Mouse (Mus musculus) ovary, postnatal 36 days (tissue): ENCODE data around the gene Aldh3b3.

ENCODE experiments used
- DNase-seq: peaks from one replicate; pipeline ENCODE4 v3.0.0; 2022; ENCODE audit warnings: low spot score, mixed read lengths

Aldh3b3 gene

DNA sequence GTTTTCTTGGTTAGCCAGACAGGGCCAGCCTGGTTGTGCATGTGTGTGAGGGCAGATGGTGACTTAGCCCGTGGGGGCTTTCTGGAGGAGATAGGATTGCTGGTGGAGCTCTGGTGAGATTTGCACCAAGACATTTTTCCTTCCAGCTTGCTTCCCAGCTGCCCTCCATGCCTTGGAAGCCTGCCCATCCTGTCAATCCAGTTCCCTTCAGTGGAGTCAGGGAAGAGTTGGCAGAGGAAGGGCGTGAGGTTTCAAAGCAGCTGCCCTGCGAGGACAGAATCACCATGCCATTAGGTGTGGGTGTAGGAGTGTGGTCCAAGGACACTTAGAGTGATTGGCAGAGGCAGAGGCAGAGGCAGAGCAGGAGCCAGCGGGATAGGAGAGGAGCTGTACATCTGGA, at the start of gene Aldh3b3:
Gene Aldh3b3 (plus strand): TSS at position 176 of the 400 bp plus-strand sequence.
- no peak for DNase-seq

GRCm38 (mm10) chr19:3910206-3910605, 48.2 kb upstream of the Aldh3b3 start:
- DNase-seq, result no peak

DNA sequence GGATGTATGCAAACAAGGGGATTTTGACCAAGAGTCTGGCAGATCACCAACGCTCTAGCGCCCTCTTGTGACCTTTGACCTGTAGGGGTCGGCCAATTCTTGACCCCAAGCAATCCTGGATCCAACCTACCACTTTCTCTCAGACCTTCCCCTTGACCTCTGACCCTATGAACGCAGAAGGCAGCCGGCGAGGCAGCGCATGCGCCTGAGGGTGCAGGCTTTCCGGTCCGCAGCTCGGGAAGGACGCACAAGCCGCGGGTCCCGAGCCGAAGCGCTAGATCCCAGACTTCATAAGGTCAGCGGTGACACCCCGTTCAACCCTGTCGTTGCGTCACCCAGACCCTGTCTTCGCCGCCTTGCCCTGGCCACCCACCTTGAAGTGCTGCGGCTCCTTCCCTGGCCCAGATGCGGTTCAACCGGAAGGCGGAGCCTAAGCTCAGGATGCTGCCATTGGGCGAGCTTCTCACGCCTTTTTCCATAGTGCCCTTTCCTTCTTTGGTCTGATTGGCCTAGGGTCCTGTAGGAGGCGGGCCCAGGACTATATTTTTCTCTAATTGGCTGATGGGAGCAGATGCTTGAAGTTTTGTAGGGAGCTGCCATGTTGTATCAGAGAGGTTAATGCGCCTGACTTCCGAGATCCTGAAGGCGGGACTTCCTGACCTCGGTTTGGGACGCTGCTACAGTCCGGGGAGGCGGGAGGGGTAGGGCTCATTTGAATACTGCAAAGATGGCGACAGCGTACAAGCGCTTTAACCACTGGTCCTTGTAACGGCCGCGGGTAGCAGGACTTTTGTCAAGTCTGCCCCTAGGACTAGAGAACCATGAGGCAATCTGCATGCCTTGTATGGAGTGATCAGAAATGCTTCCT, 45.9 kb upstream of the Aldh3b3 start, which contains the start of gene Ndufs8:
Gene Ndufs8 (minus strand): TSS at position 438 of the 868 bp plus-strand sequence.
- peak; percentile 85 for DNase-seq

DNA sequence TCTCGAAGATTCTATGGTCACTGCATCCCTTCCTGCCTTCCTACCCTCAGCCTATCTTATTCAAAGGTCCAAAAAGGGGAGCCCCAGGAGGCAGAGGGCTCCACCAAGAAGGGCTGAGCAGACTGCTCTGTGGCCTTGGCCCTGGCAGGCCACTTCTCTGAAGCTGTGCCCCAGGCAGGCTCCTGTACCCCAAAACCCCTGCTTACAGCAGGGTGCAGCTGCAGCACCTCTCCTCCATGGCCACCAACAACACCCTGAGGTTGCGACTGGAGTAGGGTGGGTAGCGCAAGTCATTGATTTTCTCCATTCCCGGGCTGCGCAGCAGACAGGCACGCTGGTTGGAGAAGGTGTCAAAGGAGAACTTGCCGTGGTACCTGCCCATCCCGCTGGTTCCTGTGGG, 44.8 kb upstream of the Aldh3b3 start:
- no peak for DNase-seq

- no peak for DNase-seq
These were observed 43.9 kb upstream of the Aldh3b3 start for GRCm38 (mm10) chr19:3914535-3914934.

- no peak for DNase-seq
These were observed 41.7 kb upstream of the Aldh3b3 start for GRCm38 (mm10) chr19:3916727-3917126.

GRCm38 (mm10) chr19:3919928-3920327, 38.5 kb upstream of the Aldh3b3 start:
- no peak for DNase-seq

GRCm38 (mm10) chr19:3922661-3923371, 35.6 kb upstream of the Aldh3b3 start:
- DNase-seq, result no peak

DNA sequence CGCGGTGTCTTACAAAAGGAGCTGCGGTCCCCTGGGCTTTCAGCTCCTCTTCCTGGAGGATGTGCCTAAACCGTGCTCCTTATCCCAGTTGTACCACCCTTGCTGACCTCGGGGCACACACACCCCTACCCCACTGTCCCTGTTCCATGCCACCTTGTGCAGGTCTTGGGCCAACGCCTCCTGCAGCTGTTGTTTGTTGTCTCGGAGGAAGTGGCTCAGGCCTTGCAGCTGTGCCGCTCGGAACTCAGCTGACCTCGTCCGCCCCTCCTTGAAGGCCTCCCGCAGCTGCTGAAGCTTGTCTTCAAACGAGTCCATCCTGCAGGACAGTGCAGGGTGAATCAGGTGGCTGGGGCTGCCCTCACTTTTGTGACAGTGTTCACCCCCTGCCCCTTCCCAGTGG, 34.9 kb upstream of the Aldh3b3 start:
- DNase-seq, result peak; percentile 52

DNA sequence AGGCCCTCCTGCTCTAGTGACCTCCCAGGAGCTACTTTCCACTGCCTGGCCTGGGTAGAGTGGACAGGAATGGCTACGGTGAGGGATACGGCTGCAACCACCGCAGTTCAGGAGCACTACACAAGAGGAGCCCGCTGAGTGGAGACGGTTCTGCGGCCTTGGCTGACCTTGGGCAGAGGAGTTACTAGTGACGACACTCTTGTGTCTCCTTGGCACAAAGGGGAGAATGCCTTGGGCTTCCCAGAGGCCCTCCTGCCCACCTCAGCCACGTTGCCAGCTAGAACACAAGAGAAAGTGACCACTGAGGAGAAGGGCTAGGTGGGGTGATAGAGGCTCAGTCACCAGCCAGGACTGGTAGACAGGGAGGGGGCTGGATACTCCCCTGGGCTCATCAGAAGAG, 34.3 kb upstream of the Aldh3b3 start:
- no peak for DNase-seq

DNA sequence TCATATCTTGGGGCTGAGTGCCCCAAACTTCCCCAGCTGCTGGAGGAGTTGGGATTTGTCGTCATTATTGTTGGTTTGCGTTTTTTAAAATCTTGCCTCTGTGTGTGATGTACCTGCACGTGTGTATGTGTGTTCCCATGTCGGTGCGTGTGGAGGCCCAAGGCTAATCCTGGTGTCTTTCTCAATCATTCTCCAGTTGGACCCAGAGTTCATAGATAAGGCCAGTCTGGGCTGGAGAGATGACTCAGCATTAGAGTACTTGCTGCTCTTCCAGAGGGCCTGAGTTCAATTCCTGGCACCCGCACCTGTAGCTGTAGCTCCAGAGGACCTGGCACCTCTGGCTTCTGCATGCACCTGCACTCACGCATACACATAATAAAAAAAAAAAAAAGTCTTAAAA, 33.6 kb upstream of the Aldh3b3 start:
- no peak for DNase-seq

- DNase-seq, result no peak
These were observed 32.6 kb upstream of the Aldh3b3 start for GRCm38 (mm10) chr19:3925859-3926258.

- no peak for DNase-seq
These were observed 32.2 kb upstream of the Aldh3b3 start for GRCm38 (mm10) chr19:3926279-3926678.

GRCm38 (mm10) chr19:3926685-3927084, 31.8 kb upstream of the Aldh3b3 start:
- no peak for DNase-seq

DNA sequence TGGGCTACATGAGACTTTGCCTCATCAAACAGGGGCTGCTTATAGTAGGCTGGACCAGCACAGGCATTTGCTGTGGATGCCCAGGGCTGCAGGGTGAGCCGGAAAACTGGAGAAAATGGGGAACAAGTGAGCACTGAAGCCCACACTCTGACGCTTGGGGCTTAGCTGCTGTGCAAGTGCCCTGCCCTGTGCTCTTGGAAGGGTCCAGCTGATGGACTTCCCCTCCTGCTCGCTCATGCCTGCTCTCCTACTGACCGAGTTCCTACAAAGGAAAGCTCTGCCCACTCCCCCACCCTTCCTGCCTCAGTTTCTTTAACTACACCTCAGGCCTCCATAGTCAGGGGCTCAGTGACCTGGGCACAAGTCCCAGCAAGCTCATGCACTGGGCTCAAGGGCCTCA, 30.5 kb upstream of the Aldh3b3 start:
- no peak for DNase-seq

- DNase-seq, result no peak
These were observed 29.7 kb upstream of the Aldh3b3 start for GRCm38 (mm10) chr19:3928779-3929178.

DNA sequence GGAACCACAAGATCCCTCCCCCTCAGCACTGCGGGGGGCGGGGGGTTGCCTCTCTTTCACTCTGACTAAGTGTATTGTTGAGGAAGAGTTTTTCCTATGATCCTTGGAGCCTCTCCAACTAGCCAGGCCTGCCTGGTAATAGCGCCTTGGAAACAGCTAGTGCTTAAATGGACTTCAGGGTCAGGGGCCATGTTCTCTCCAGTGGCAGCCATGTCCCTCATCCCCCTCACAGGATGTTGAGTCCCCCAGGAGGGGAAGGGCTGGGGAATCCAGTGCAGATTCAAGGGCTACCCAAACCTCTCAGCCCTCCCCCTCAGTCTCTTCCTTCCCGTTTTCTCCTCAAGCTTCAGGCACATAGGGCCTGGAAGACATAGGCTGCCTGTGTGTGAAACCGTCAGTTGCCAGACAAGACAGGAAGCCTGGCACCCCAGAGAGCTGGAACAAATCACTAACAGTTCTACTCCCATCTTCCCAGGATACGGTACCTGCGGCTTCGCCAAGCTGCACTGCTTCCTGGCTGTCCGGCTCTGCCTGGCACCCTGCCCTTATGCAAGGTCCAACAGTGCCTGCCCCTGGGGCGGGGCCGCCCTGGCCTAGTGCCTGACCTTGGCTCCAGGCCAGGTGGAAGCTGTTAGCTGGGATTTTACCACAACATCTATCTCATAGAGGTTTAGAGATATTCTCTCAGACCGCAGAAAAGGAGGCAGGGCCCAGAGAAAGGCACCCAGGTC, 29.1 kb upstream of the Aldh3b3 start, which contains the start of gene Aldh3b1:
Gene Aldh3b1 (minus strand): TSS at position 598 of the 731 bp plus-strand sequence.
- peak; percentile 94 for DNase-seq

- no peak for DNase-seq
These were observed 28.0 kb upstream of the Aldh3b3 start for GRCm38 (mm10) chr19:3930262-3931057.

DNA sequence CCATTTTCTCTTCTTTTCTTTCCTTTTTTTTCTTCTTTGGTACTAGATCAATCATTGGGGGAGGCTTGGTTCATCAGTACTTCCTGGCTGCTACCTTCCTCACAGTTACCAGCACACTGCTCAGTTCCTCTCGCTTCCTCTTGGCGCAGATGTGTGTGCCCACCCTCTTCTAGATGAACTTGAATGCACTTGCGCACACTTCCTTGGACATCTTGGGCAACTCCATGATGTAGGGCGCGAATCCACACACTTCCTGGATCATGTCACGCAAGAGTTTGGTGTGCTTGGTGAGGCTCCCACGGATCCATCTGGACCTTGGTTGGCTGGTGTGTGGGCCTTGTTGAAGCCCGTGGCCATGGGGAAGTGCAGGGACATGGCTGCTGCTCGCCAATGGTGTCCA, 26.7 kb upstream of the Aldh3b3 start:
- DNase-seq, result no peak

- DNase-seq, result peak; percentile 66
These were observed 23.2 kb upstream of the Aldh3b3 start, which contains the start of gene Unc93b1 for GRCm38 (mm10) chr19:3935032-3935895. Gene Unc93b1, plus strand, starts transcription at chr19:3935186.
